Mouse (Mus musculus) liver, embryonic 14.5 days (tissue): ENCODE results near the gene Frem2. TPM values are rescaled to one million over a fixed set of nuclear protein-coding genes. Genes with fewer than 3 reads are reported as not detected.
A peak's percentile ranks its signal among the peaks of the same experiment; 100 is the strongest.

Source experiments
- ATAC-seq: fragments of 200-750 bp; cut with Nextera tagmentation; 2 replicates; pipeline ENCODE4 v1.8.0; 2017; ENCODE audit warnings: moderate number of reproducible peaks, mild to moderate bottlenecking, moderate library complexity; ENCODE audit not compliant: insufficient read depth
- DNase-seq, 3 experiments: peaks; one replicate each; pipeline ENCODE4 v3.0.0-alpha.2; 2012 to 2013; ENCODE audit warnings: low read depth in 3 of 3, low spot score in 3 of 3
- H3K27ac ChIP-seq: fragments of 300-500 bp; sonication (generic); 2 replicates; pipeline ENCODE4 v1.5.1; 2014; ENCODE audit warnings: moderate library complexity, mild to moderate bottlenecking, control low read depth, inconsistent platforms
- H3K27me3 ChIP-seq: fragments of 300-500 bp; sonication (generic); 2 replicates; pipeline ENCODE4 v1.6.1; 2014; ENCODE audit warnings: mild to moderate bottlenecking, low read length, moderate library complexity; ENCODE audit not compliant: control insufficient read depth, insufficient read depth
- H3K36me3 ChIP-seq: fragments of 300-500 bp; sonication (generic); replicated peaks from 2 replicates; pipeline ENCODE4 v1.6.1; 2014; ENCODE audit warnings: low read depth; ENCODE audit not compliant: control insufficient read depth, insufficient read depth
- H3K4me1 ChIP-seq, 2 experiments: fragments of 200-500 bp in 1 of 2; fragments of 300-500 bp in 1 of 2; sonication (generic) in 1 of 2; replicated peaks; 2 replicates each; pipeline ENCODE4 v1.6.1; 2012 to 2014; ENCODE audit warnings: antibody characterized with exemption in 1 of 2, inconsistent platforms in 1 of 2, low read length in 1 of 2; ENCODE audit not compliant: control insufficient read depth in 2 of 2, insufficient read depth in 2 of 2
- H3K4me2 ChIP-seq: fragments of 300-500 bp; sonication (generic); 2 replicates; pipeline ENCODE4 v1.6.1; 2014; ENCODE audit warnings: low read depth, mild to moderate bottlenecking, control low read depth, moderate library complexity
- H3K4me3 ChIP-seq, 2 experiments: fragments of 200-500 bp in 1 of 2; fragments of 300-500 bp in 1 of 2; sonication (generic) in 1 of 2; 2 replicates each; pipeline ENCODE4 v1.5.1; 2012 to 2014; ENCODE audit warnings: low read depth in 2 of 2, low read length in 2 of 2, mild to moderate bottlenecking in 2 of 2, control low read depth in 1 of 2, inconsistent platforms in 1 of 2, moderate library complexity in 1 of 2; ENCODE audit not compliant: insufficient read depth in 1 of 2
- H3K9ac ChIP-seq: fragments of 300-500 bp; sonication (generic); replicated peaks from 2 replicates; pipeline ENCODE4 v1.6.1; 2014; ENCODE audit warnings: mild to moderate bottlenecking, control low read depth, moderate library complexity
- H3K9me3 ChIP-seq: fragments of 300-500 bp; sonication (generic); 2 replicates; pipeline ENCODE4 v1.6.1; 2016; ENCODE audit warnings: low read length, mixed read lengths; ENCODE audit not compliant: control insufficient read depth
- CTCF ChIP-seq: IDR thresholded peaks from 2 replicates; pipeline ENCODE4 v1.5.1; 2016; ENCODE audit warnings: antibody characterized with exemption, low read depth, control low read depth
- EP300 ChIP-seq: IDR thresholded peaks from 2 replicates; pipeline ENCODE4 v1.6.1; 2016; ENCODE audit warnings: antibody characterized with exemption, low read depth
- WGBS: fragments of 180-500 bp; shearing (Covaris S2); extraction: QIAGEN DNeasy Blood & Tissue Kit; methylation state at CpG from one replicate; pipeline ENCODE4 v1.1.7; 2014; ENCODE audit not compliant: insufficient replicate concordance; 5-methylcytosine and 5-hydroxymethylcytosine counted together
- polyA plus RNA-seq, 2 experiments: library from polyadenylated mRNA; depleted of rRNA in 1 of 2; stranded (reverse) in 1 of 2; unstranded in 1 of 2; fragments of >200 nt; fragmentation: Nextera tagmentation in 1 of 2; extraction: Ambion mirVana in 1 of 2; gene quantifications; 2 replicates each; pipeline versions ENCODE4 v1.2.1 to v1.2.3; 2012 to 2014

Gene Frem2
- polyA plus RNA-seq, 2 experiments = 0.19 to 0.71 TPM

DNA sequence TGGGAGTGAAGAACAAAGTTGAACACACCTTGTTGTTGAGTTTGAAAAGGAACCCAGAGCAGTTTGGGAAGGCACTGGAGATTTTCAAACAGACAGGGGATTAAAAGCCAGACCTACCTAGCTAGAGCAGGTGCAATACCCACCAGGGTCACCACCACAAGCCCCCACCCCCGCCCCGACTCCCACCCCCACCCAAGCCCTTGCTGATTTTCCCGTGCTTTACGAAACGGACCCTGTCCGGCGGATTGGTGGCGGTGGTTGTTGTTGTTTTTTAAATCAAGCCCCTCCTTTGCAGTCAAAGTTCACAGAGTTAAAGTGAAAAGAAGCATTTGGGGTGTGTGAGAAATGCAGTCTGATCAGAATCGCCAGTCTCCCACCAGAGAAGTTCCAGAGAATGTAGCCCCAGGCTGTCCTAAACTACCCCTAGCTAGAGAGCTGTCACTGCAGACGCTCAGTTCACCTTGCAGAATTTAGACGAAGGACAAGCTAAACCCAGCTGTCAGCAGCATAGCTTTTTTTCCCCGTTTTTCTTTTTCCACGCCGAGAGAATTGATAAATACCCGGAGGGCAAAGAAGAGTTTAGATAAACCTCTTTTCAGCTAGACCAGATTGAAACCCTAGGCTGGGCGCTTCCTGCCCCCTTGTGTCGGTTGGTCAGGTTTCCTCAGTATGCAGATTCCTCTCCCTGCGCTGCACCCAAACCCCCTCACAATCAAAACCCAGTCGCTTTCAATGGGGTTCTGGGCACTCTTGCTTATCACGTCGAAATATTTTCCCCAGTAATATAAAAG, 784 bp upstream of the Frem2 start:
- 2% methylated on average over 21 of the region's 21 CpGs for WGBS
- Histone ChIP-seq H3K4me2 (peak overlapping the region; percentile 50), H3K27me3 (peaks cover 26% of the 10 kb centered on the region), H3K9ac (no peak overlapping the region), H3K9me3 (no peaks in the 10 kb centered on the region), H3K4me3 (peak overlapping the region; percentile 27 to 44), H3K36me3 (no peaks in the 10 kb centered on the region), H3K27ac (no peak overlapping the region), H3K4me1 (no peaks in the 10 kb centered on the region)
- TF ChIP-seq EP300 (no peak), CTCF (peak; percentile 42)
- no peak for ATAC-seq
- DNase-seq = no peak

DNA sequence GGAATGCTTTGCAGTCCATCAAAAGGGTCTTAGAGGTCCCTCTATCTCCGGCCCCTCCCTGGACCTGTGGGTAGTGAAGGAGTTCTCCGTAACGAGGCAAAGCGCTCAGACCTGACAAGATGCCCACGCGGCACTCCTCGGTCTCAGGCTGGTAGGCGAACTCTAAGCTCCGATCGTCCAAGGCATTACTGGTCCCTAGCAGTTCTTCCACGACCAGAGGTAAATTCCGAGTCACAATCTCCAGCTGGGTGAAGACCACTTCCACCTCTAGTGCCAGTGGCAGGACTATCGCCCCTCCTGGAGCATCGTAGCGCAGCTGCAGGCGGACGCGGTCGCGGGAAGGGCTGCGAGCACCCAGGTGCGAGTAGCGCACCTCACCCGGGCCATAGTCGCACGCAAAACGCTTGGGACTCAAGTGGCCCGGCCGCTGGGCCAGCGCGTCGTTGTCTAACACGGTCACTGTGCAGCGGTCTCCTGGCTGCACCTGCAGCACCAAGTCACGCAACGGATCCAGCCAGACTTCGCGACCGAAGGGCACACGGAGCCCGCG, 752 bp downstream of the Frem2 start:
- WGBS = 2% methylated on average over 42 of the region's 42 CpGs
- TF ChIP-seq EP300 = no peak
- no peak for TF ChIP-seq CTCF
- no peak overlapping the region for H3K9ac ChIP-seq
- no peaks in the 10 kb centered on the region for H3K36me3 ChIP-seq
- H3K4me2 ChIP-seq = peak overlapping the region; percentile 50
- DNase-seq = no peak
- no peak for ATAC-seq
- H3K9me3 ChIP-seq = no peaks in the 10 kb centered on the region
- no peaks in the 10 kb centered on the region for H3K4me1 ChIP-seq
- H3K4me3 ChIP-seq = peak overlapping the region; percentile 27 to 41
- peaks cover 26% of the 10 kb centered on the region for H3K27me3 ChIP-seq
- no peak overlapping the region for H3K27ac ChIP-seq

DNA sequence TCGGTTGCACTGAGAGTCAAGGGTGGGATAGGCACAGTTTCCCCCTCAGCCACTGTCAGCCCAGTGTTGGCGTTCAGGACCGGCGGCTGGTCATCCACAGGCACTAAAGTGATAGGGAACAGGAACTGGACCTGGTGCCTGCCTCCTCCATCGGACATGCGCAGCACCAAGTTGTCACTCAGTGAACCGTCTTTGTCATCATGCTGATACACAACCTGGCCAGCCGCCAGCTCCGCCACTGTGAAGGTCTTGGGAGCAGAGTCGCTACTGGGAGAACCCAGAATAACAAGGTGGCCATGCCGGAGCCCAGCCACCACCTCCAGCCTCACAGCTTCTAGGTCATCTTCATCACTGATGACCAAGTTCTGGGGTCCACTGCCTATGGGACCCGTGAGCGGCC, 1.8 kb downstream of the Frem2 start:
- ATAC-seq (no peak), DNase-seq (no peak)
- no peaks in the 10 kb centered on the region for H3K36me3 ChIP-seq
- 68% methylated on average over 13 of the region's 13 CpGs for WGBS
- H3K27me3 ChIP-seq = peaks cover 26% of the 10 kb centered on the region
- H3K4me1 ChIP-seq = no peaks in the 10 kb centered on the region
- H3K4me3 ChIP-seq = no peak overlapping the region
- no peak for TF ChIP-seq CTCF
- TF ChIP-seq EP300 = no peak
- H3K9me3 ChIP-seq = no peaks in the 10 kb centered on the region
- no peak overlapping the region for H3K27ac ChIP-seq
- H3K9ac ChIP-seq = no peak overlapping the region
- H3K4me2 ChIP-seq = no peak overlapping the region

DNA sequence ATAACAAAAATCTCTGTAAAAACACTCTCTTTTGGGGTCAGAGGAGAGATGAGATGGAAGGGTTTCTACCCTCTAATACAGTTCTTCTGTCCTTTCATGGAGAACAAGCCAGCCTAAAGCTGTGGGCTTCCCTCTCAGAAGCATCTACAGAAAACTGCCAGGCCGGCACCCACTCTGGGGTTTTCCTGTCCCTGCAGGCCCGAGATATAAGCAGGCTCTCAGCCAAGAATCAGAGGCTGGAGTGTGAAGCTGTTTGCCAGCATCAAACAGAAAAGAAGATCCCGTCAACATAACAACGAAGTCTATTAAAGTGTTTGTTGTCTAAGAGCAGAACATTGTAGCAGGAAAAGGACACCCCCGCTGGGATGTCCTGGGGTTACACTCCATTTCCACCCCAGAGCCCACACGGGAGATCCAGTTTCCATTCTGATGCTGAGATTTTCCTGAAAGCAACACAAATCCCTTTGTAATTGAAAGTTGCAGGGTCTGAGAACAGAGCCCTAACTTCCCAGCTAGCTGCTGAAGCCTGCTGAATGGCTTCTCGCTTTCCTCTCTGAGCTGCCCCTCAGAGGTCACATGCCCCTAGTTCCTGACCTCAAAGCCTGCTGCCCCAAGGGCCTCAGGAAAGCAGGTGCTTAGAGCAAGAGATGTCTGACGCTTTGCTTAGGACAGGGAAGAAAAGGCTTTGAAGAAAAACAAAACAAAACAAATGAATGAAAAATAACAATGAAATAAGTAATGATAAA, 7.0 kb downstream of the Frem2 start:
- ATAC-seq (no peak), DNase-seq (no peak)
- H3K4me3 ChIP-seq = no peak overlapping the region
- no peak overlapping the region for H3K4me2 ChIP-seq
- no peaks in the 10 kb centered on the region for H3K4me1 ChIP-seq
- no peak overlapping the region for H3K9ac ChIP-seq
- H3K27ac ChIP-seq = no peak overlapping the region
- WGBS = 18% methylated on average over 8 of the region's 8 CpGs
- no peaks in the 10 kb centered on the region for H3K36me3 ChIP-seq
- no peak for TF ChIP-seq CTCF
- TF ChIP-seq EP300 = no peak
- no peaks in the 10 kb centered on the region for H3K9me3 ChIP-seq
- no peaks in the 10 kb centered on the region for H3K27me3 ChIP-seq

DNA sequence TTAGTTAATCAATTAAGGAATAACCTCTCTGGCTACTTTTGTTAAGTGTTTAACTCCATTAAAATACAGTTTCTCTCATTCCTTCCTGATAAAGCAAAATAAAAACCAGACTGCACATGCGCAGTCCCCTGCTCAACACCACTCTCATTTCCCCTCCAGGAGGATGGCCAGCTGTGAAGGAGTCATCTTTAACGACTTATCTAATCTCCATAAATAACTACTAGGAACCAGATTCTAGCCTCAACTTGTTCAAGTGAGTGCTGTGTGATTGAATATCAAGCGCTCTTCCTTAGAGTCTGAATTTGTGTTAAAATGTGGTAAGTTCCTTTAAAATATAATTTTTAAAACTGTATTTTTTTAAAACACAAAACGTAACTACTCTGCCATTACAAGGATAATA, 7.7 kb downstream of the Frem2 start:
- Histone ChIP-seq H3K9me3 (no peaks in the 10 kb centered on the region), H3K36me3 (no peaks in the 10 kb centered on the region), H3K27ac (no peak overlapping the region), H3K27me3 (no peaks in the 10 kb centered on the region), H3K4me3 (no peak overlapping the region), H3K4me2 (no peak overlapping the region), H3K9ac (no peak overlapping the region), H3K4me1 (no peaks in the 10 kb centered on the region)
- DNase-seq = no peak
- no peak for ATAC-seq
- TF ChIP-seq EP300 (no peak), CTCF (no peak)
- WGBS = 47% methylated on average over 4 of the region's 4 CpGs
